Mouse (Mus musculus) heart, embryonic 16.5 days (tissue): ENCODE data around the gene Anks3. TPM values are rescaled to one million over a fixed set of nuclear protein-coding genes. Genes with fewer than 3 reads are reported as not detected.

ENCODE experiments used
- ATAC-seq: fragments of 200-750 bp; cut with Nextera tagmentation; replicated peaks from 2 replicates; pipeline ENCODE4 v1.8.0; 2017; ENCODE audit warnings: moderate number of reproducible peaks; ENCODE audit not compliant: insufficient read depth, low FRiP score; ENCODE audit errors: extremely low read depth
- H3K27ac ChIP-seq: fragments of 300-500 bp; sonication (generic); 2 replicates; pipeline ENCODE4 v1.5.1; 2014; ENCODE audit warnings: mild to moderate bottlenecking, low read length, control low read depth, moderate library complexity
- H3K27me3 ChIP-seq: fragments of 300-500 bp; sonication (generic); 2 replicates; pipeline ENCODE4 v1.6.1; 2014; ENCODE audit warnings: low read length, mixed read lengths; ENCODE audit not compliant: control insufficient read depth, insufficient read depth
- H3K36me3 ChIP-seq: fragments of 300-500 bp; sonication (generic); 2 replicates; pipeline ENCODE4 v1.6.1; 2014; ENCODE audit not compliant: control insufficient read depth, insufficient read depth
- H3K4me1 ChIP-seq: fragments of 300-500 bp; sonication (generic); 2 replicates; pipeline ENCODE4 v1.6.1; 2014; ENCODE audit warnings: low read length, mixed read lengths; ENCODE audit not compliant: control insufficient read depth, insufficient read depth
- H3K4me2 ChIP-seq: fragments of 300-500 bp; sonication (generic); 2 replicates; pipeline ENCODE4 v1.6.1; 2014; ENCODE audit warnings: low read depth, mild to moderate bottlenecking, control low read depth, low read length
- H3K4me3 ChIP-seq: fragments of 300-500 bp; sonication (generic); 2 replicates; pipeline ENCODE4 v1.5.1; 2014; ENCODE audit warnings: mild to moderate bottlenecking, control low read depth, low read length
- H3K9ac ChIP-seq: fragments of 300-500 bp; sonication (generic); 2 replicates; pipeline ENCODE4 v1.6.1; 2014; ENCODE audit warnings: low read length, control low read depth
- H3K9me3 ChIP-seq: fragments of 300-500 bp; sonication (generic); replicated peaks from 2 replicates; pipeline ENCODE4 v1.6.1; 2016; ENCODE audit warnings: low read length; ENCODE audit not compliant: control insufficient read depth
- WGBS: fragments of 180-500 bp; shearing (Covaris S2); extraction: QIAGEN DNeasy Blood & Tissue Kit; methylation state at CpG from one replicate; pipeline ENCODE4 v1.1.7; 2014; 5-methylcytosine and 5-hydroxymethylcytosine counted together
- polyA plus RNA-seq: library from polyadenylated mRNA; unstranded; fragments of >200 nt; fragmentation: Nextera tagmentation; extraction: Ambion mirVana; gene quantifications from 2 replicates; pipeline ENCODE4 v1.2.1, GENCODE M21; 2015

The Anks3 gene
- polyA plus RNA-seq, 1 experiment from 2014 or later = 34.8 TPM

DNA sequence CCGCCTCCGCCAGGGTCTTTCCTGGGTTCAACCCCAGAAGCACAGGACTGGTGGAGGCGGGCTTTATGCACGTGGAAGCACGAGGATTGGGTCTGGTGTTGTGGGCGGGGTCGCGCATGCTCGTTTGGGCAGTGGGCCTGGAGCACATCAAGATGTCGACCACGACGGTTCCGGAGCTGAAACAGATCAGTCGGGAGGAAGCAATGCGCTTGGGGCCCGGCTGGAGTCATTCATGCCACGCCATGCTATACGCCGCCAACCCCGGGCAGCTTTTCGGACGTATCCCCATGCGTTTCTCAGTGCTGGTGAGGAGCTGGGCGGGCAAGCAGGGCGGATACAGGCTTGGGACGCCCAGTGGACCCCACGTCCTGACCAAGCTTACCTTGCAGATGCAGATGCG, 25.0 kb downstream of the Anks3 start:
- peak overlapping the region; percentile 90 for H3K4me2 ChIP-seq
- H3K9ac ChIP-seq = peak overlapping the region; percentile 93
- H3K36me3 ChIP-seq = peaks cover 41% of the 10 kb centered on the region
- no peaks in the 10 kb centered on the region for H3K27me3 ChIP-seq
- H3K27ac ChIP-seq = peak overlapping the region; percentile 83
- peak; percentile 96 for ATAC-seq
- peaks cover 13% of the 10 kb centered on the region for H3K4me1 ChIP-seq
- peak overlapping the region; percentile 83 for H3K4me3 ChIP-seq
- H3K9me3 ChIP-seq = no peaks in the 10 kb centered on the region
- WGBS = under 1% methylated on average over 28 of the region's 28 CpGs

DNA sequence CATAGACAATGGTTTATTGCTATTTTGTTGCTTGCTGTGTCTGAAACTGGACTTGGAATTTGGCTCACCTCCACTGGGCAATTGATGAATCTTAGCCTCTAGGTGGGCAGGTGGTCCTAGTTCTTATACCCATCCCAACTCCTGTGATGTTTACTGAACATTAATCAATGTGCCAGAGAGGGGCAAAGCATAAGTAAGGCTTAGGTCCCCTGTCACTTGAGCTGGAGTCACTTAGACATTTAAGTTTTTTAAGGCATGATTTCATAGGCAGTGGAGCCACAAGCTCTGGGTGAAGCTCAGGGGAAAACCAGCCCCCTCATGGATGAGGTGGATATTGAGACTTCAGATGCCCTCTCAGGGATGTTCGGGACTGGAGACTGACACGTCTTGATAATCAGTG, 25.5 kb downstream of the Anks3 start, which contains the start of gene Nudt16l1:
TSS of gene Nudt16l1 (plus strand) at position 301 of the 400 bp plus-strand sequence.
- 3% methylated on average over 2 of the region's 2 CpGs for WGBS
- Histone ChIP-seq H3K4me3 (peak within 1 kb of the TSS; percentile 83), H3K27me3 (no peaks in the 10 kb centered on the region), H3K27ac (peak within 1 kb of the TSS; percentile 83), H3K4me2 (peak within 1 kb of the TSS; percentile 90), H3K9me3 (no peaks in the 10 kb centered on the region), H3K4me1 (peaks cover 13% of the 10 kb centered on the region), H3K36me3 (peaks cover 44% of the 10 kb centered on the region), H3K9ac (peak within 1 kb of the TSS; percentile 93)
- no peak for ATAC-seq

DNA sequence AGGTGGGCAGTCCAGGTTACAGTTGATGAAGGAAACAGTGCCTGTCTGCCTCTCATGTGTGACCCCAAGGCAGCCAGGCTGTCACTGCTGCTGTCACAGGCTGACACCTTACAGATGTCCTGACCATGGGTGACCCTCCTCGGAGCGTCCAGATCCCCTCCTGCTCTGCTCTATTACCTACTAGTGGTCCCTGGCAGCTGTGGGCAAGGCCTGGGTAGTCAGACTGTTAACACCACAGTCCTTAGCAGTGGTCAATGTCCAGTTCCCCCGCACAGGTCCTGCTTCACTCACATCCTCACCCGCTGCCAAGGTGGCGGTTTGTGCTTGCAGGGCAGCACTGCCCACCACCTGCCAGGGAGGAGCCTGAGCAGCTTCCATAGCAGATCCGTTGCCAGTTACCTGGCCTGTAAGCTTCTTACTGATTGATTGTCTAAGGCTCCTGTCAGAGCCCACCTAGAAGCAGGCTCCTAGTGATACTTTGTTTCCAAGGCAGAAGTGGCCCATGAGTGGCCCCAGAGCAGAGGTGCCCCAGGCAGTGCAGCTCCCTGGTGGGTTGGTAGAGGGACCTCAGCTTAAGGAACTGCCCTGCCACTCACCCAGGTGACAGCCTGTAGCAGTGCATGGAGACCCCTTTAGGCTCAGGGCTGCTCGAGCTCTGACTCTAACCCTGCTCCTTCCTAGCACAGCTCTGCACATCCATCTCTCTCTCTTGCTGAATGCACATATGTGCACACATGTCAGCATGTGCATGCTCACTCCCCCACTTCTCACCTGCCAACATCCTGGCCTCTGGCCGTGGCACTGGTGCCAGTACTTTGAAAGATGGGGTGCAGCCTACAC, 26.4 kb downstream of the Anks3 start:
- 89% methylated on average over 8 of the region's 8 CpGs for WGBS
- H3K36me3 ChIP-seq = peaks cover 44% of the 10 kb centered on the region

GRCm38 (mm10) chr16:4935931-4936703, 27.9 kb downstream of the Anks3 start:
- Histone ChIP-seq H3K9ac (no peak overlapping the region), H3K4me1 (peaks cover 18% of the 10 kb centered on the region), H3K4me2 (no peak overlapping the region), H3K9me3 (no peaks in the 10 kb centered on the region), H3K27ac (peak overlapping the region; percentile 68), H3K36me3 (peaks cover 48% of the 10 kb centered on the region), H3K27me3 (no peaks in the 10 kb centered on the region), H3K4me3 (no peak overlapping the region)
- WGBS = 61% methylated on average over 10 of the region's 10 CpGs
- ATAC-seq = no peak

More for the DNA sequence above, 26.4 kb downstream of the Anks3 start:
- Histone ChIP-seq H3K27me3 (no peaks in the 10 kb centered on the region), H3K9ac (no peak overlapping the region), H3K9me3 (no peaks in the 10 kb centered on the region), H3K27ac (no peak overlapping the region), H3K4me1 (peaks cover 14% of the 10 kb centered on the region), H3K4me2 (no peak overlapping the region), H3K4me3 (no peak overlapping the region)
- no peak for ATAC-seq

DNA sequence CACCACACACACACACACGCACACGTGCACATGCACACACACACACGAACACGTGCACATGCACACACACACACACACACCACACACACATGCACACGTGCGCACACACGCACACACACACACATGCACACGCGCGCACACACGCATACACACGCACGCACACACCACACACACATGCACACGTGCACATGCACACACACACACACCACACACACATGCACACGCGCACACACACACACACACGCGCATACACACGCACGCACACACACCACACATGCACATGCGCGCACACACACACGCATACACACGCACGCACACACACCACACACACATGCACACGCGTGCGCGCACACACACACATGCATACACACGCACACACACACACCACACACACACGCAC, 28.6 kb downstream of the Anks3 start:
- Histone ChIP-seq H3K27me3 (no peaks in the 10 kb centered on the region), H3K4me2 (no peak overlapping the region), H3K4me3 (no peak overlapping the region), H3K9me3 (no peaks in the 10 kb centered on the region), H3K9ac (no peak overlapping the region), H3K36me3 (peaks cover 50% of the 10 kb centered on the region), H3K27ac (no peak overlapping the region; the same call in 1 of the 2 replicates), H3K4me1 (peaks cover 18% of the 10 kb centered on the region)
- no peak for ATAC-seq
- 95% methylated on average over 31 of the region's 31 CpGs for WGBS

DNA sequence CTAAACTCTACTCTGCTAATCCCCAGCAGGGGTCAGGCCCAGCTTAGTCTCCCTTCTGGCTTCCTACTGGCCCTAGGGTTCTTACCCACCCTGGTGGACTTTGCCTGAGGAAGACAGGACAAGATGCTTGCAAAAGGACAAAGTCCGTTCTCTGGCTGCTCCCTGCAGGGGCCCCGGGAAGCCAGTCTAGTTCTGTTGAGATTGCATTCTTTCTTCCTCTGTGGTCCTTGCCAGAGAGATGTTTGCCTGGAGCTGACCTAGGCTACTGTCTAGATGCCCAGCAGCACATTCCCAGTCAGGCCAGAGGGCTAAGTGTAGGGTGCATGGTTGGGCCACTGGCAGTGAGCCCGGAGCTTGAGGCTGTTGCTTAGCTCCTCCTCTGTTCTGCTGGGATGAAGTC, 31.6 kb downstream of the Anks3 start:
- peaks cover 10% of the 10 kb centered on the region; the same call in 1 of the 2 replicates for H3K4me1 ChIP-seq
- no peak overlapping the region for H3K4me3 ChIP-seq
- no peaks in the 10 kb centered on the region for H3K9me3 ChIP-seq
- no peak for ATAC-seq
- 67% methylated on average over 3 of the region's 3 CpGs for WGBS
- H3K27ac ChIP-seq = no peak overlapping the region
- no peak overlapping the region for H3K4me2 ChIP-seq
- no peaks in the 10 kb centered on the region for H3K27me3 ChIP-seq
- peaks cover 67% of the 10 kb centered on the region for H3K36me3 ChIP-seq
- no peak overlapping the region for H3K9ac ChIP-seq

DNA sequence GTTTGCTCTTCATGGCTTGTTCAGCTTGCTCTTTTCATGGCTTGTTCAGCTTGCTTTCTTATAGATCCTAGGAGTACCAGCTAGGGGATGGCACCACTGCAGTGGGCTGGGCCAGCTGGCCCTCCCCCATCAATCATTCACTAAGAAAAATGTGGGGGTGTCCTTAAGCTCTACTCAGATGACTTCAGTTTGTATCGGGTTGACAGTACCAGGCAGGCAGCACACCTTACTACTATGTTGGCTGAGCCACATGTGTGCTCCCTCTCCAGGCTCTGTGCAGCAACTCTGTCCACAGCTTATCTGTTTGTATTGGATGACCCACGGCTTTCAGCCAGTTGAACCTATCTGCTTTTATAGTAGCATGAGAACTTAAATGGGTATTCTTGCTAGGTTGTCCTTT, 35.5 kb downstream of the Anks3 start:
- 74% methylated on average over 2 of the region's 2 CpGs for WGBS

GRCm38 (mm10) chr16:4927967-4928366, 36.0 kb downstream of the Anks3 start:
- H3K27ac ChIP-seq = no peak overlapping the region
- no peak overlapping the region for H3K9ac ChIP-seq
- no peaks in the 10 kb centered on the region for H3K9me3 ChIP-seq
- ATAC-seq = no peak
- peaks cover 71% of the 10 kb centered on the region for H3K36me3 ChIP-seq
- 94% methylated on average over 7 of the region's 7 CpGs for WGBS
- no peak overlapping the region for H3K4me3 ChIP-seq
- H3K4me2 ChIP-seq = no peak overlapping the region
- peaks cover 5% of the 10 kb centered on the region; the same call in 1 of the 2 replicates for H3K4me1 ChIP-seq
- no peaks in the 10 kb centered on the region for H3K27me3 ChIP-seq

More for the DNA sequence above, 35.5 kb downstream of the Anks3 start:
- Histone ChIP-seq H3K9me3 (no peaks in the 10 kb centered on the region), H3K27ac (no peak overlapping the region), H3K4me3 (no peak overlapping the region), H3K4me2 (no peak overlapping the region), H3K36me3 (peaks cover 67% of the 10 kb centered on the region), H3K4me1 (peaks cover 5% of the 10 kb centered on the region; the same call in 1 of the 2 replicates), H3K9ac (no peak overlapping the region), H3K27me3 (no peaks in the 10 kb centered on the region)
- no peak for ATAC-seq

DNA sequence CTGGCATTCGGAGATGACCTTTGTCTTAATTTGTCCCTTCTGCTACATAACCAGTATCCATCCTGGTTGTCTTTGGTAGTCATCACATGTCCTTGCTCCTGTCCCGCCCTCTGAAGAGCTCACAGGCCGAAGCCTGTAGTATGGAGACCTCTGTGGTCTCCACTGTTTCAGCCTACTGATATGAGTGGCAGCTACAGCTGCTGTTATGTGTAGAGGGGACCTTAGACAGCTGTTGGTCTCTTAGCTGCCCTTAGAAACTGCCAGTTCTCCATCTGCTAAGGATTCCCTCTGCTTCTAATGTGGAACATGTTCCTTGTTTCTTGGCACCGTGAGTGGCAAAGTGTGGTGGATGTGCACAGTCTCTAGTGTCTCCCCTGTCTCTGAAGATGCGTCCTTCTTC, 40.0 kb downstream of the Anks3 start:
- no peaks in the 10 kb centered on the region for H3K27me3 ChIP-seq
- 93% methylated on average over 5 of the region's 5 CpGs for WGBS
- ATAC-seq = no peak
- H3K36me3 ChIP-seq = peaks cover 54% of the 10 kb centered on the region
- H3K9ac ChIP-seq = no peak overlapping the region
- no peak overlapping the region for H3K27ac ChIP-seq
- H3K9me3 ChIP-seq = no peaks in the 10 kb centered on the region
- H3K4me3 ChIP-seq = no peak overlapping the region
- no peaks in the 10 kb centered on the region for H3K4me1 ChIP-seq
- H3K4me2 ChIP-seq = no peak overlapping the region
